In genomic region chr10:18189498-18189897, GRCm38 (mm10) we compare ENCODE assay signal across 19 mouse cellular contexts. TPM values are rescaled to one million over a fixed set of nuclear protein-coding genes. Genes with fewer than 3 reads are reported as not detected.
"Had no signal": no experiment of that assay in that cellular context is flagged by ENCODE, and none has a peak within 500 bp of the region (broad histone marks: within the 10 kb centered on the region; RNA-seq: fewer than 3 reads in every experiment).

No protein-coding gene starts in this region.

- H3K4me1 ChIP-seq: neural tube, embryonic 12.5 days; neural tube, embryonic 13.5 days; neural tube, embryonic 15.5 days; stomach, embryonic 15.5 days had no signal

- H3K36me3 ChIP-seq: neural tube, embryonic 12.5 days; neural tube, embryonic 13.5 days; neural tube, embryonic 15.5 days; stomach, embryonic 15.5 days had no signal

- H3K4me3 ChIP-seq: neural tube, embryonic 12.5 days; neural tube, embryonic 13.5 days; neural tube, embryonic 15.5 days; stomach, embryonic 15.5 days had no signal

- H3K9me3 ChIP-seq: neural tube, embryonic 12.5 days; neural tube, embryonic 13.5 days; neural tube, embryonic 15.5 days; stomach, embryonic 15.5 days had no signal

- H3K27me3 ChIP-seq: neural tube, embryonic 12.5 days; neural tube, embryonic 13.5 days; neural tube, embryonic 15.5 days; stomach, embryonic 15.5 days had no signal

- H3K9ac ChIP-seq: neural tube, embryonic 12.5 days; neural tube, embryonic 13.5 days; neural tube, embryonic 15.5 days; stomach, embryonic 15.5 days had no signal

- H3K27ac ChIP-seq: neural tube, embryonic 12.5 days; neural tube, embryonic 13.5 days; neural tube, embryonic 15.5 days; stomach, embryonic 15.5 days; stomach, postnatal 0 days had no signal

- H3K4me2 ChIP-seq: neural tube, embryonic 12.5 days; neural tube, embryonic 13.5 days; neural tube, embryonic 15.5 days; stomach, embryonic 15.5 days had no signal

- DNase-seq: retina, postnatal 1 day; right cerebral cortex, adult 18-20 months; right cerebral cortex, postnatal 14 days; right cerebral cortex, postnatal 25 days; right cerebral cortex, postnatal 4 days; spleen, adult 18-20 months; thymus, adult 18-20 months; thymus, adult 2 months; thymus, postnatal 14 days; thymus, postnatal 25 days; thymus, postnatal 36 days had no signal

RNA-seq across cellular contexts. Expression of gene Ect2l, which starts 21.2 kb away (rescaled TPM):
- total RNA-seq: neutrophil, adult 5-6 weeks had no signal
- polyA plus RNA-seq: small intestine, adult 2 months; spleen, adult 2 months had no signal
